Mouse (Mus musculus): ENCODE data around the gene Phf12.

- no peak for TF ChIP-seq CTCF (IDR thresholded peaks at IDR 0.05; ENCODE audit: borderline replicate concordance, control insufficient read depth, extremely low read depth, insufficient read depth, low read length, poor library complexity)
- TF ChIP-seq POLR2A (IDR thresholded peaks at IDR 0.05; ENCODE audit: control insufficient read depth, extremely low read depth, insufficient read depth, low read length, poor library complexity), result no peak
Measured at GRCm38 (mm10) chr11:77958932-77959331, 23.6 kb upstream of the Phf12 start.
